Mouse (Mus musculus) small intestine, adult 2 months (tissue): ENCODE measurements around the gene Cbfa2t3. TPM values are rescaled to one million over a fixed set of nuclear protein-coding genes. Genes with fewer than 3 reads are reported as not detected.
A peak's percentile ranks its signal among the peaks of the same experiment; 100 is the strongest.

Source experiments
- H3K27ac ChIP-seq: fragments of 200-500 bp; 2 replicates; pipeline ENCODE4 v1.5.1; 2012; ENCODE audit warnings: low read depth, low read length, control low read depth, inconsistent platforms; ENCODE audit not compliant: insufficient read depth
- H3K27me3 ChIP-seq: fragments of 200-500 bp; 2 replicates; pipeline ENCODE4 v1.6.1; 2012; ENCODE audit warnings: mild to moderate bottlenecking, moderate library complexity, low read length, inconsistent platforms; ENCODE audit not compliant: control insufficient read depth, insufficient read depth
- H3K36me3 ChIP-seq: fragments of 200-500 bp; 2 replicates; pipeline ENCODE4 v1.6.1; 2012; ENCODE audit warnings: mild to moderate bottlenecking, low read length, control low read depth, inconsistent platforms; ENCODE audit not compliant: control insufficient read depth, insufficient read depth
- H3K4me1 ChIP-seq: fragments of 200-500 bp; 2 replicates; pipeline ENCODE4 v1.6.1; 2012; ENCODE audit warnings: low read length, inconsistent platforms, mixed read lengths; ENCODE audit not compliant: control insufficient read depth, insufficient read depth, insufficient read length
- H3K4me3 ChIP-seq: fragments of 200-500 bp; 2 replicates; pipeline ENCODE4 v1.5.1; 2012; ENCODE audit warnings: low read depth, mild to moderate bottlenecking, control low read depth, inconsistent platforms, low read length, moderate library complexity
- CTCF ChIP-seq: fragments of 200-500 bp; IDR thresholded peaks from 2 replicates; pipeline ENCODE4 v1.5.1; 2012; ENCODE audit warnings: low read depth, mild to moderate bottlenecking, control low read depth, inconsistent platforms, low read length, moderate library complexity, mixed read lengths; ENCODE audit not compliant: insufficient replicate concordance, insufficient read length; ENCODE audit errors: extremely low read depth
- POLR2A ChIP-seq: fragments of 200-500 bp; IDR thresholded peaks from 2 replicates; pipeline ENCODE4 v1.6.1; 2012; ENCODE audit warnings: low read depth, mild to moderate bottlenecking, control low read depth, inconsistent platforms, low read length, moderate library complexity
- WGBS: fragments of 180-500 bp; shearing (Covaris S2); methylation state at CpG from one replicate; pipeline ENCODE4 v1.1.7; 2018; 5-methylcytosine and 5-hydroxymethylcytosine counted together
- polyA plus RNA-seq: library from polyadenylated mRNA; depleted of rRNA; stranded (reverse); fragments of >200 nt; gene quantifications from 2 replicates; pipeline ENCODE4 v1.2.3, GENCODE M21; 2012

The Cbfa2t3 gene
- polyA plus RNA-seq, 1 experiment, result 14.8 TPM

DNA sequence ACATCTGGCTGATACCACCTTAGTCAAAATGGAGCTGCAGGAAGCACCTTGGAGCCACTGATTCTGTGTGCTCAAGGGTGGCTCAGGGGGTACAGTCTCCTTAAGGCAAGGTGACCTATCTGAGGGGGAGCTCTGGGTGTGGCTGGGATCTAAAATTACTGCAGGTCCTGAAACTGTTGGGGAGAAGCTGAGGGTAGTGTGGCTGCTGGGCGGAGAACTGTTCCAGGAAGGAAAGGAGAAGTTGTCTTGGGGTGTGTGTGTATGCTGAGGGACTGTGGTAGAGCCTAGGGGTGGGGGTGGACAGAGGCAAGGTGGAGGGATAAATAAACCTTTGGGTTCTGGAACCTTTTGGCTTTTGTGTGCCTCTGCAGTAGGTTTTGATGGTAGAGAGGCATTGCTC lies 9.6 kb downstream of the Cbfa2t3 start:
- WGBS, result 69% methylated on average over 1 of the region's 1 CpGs

DNA sequence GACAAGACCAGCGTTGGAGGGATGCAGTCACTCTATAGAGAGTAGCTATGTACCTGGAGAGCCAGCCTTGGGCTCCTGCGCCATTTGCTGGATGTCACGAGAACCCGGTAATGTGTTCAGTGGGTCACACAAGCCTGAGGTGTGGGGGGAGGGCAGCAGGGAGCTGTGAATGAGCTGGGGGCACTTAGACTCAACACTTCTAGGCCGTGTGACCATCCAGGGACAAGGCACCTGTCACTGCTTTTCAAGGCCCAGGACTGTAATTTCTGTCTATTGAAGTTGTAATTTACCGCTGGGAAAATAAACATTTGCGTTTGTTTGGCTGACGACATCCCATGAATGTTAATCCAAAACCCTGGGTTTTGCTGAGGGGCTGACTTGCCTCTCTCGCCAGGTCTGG lies 12.0 kb downstream of the Cbfa2t3 start:
- Histone ChIP-seq H3K27ac (no peak overlapping the region), H3K36me3 (no peaks in the 10 kb centered on the region), H3K4me1 (peaks cover 4% of the 10 kb centered on the region), H3K4me3 (no peak overlapping the region), H3K27me3 (no peaks in the 10 kb centered on the region)
- 56% methylated on average over 9 of the region's 9 CpGs for WGBS
- TF ChIP-seq POLR2A (no peak), CTCF (no peak)

More for the DNA sequence above, 9.6 kb downstream of the Cbfa2t3 start:
- Histone ChIP-seq H3K27me3 (no peaks in the 10 kb centered on the region), H3K4me1 (peaks cover 11% of the 10 kb centered on the region), H3K27ac (no peak overlapping the region), H3K4me3 (no peak overlapping the region), H3K36me3 (no peaks in the 10 kb centered on the region)
- TF ChIP-seq CTCF (no peak), POLR2A (no peak)

DNA sequence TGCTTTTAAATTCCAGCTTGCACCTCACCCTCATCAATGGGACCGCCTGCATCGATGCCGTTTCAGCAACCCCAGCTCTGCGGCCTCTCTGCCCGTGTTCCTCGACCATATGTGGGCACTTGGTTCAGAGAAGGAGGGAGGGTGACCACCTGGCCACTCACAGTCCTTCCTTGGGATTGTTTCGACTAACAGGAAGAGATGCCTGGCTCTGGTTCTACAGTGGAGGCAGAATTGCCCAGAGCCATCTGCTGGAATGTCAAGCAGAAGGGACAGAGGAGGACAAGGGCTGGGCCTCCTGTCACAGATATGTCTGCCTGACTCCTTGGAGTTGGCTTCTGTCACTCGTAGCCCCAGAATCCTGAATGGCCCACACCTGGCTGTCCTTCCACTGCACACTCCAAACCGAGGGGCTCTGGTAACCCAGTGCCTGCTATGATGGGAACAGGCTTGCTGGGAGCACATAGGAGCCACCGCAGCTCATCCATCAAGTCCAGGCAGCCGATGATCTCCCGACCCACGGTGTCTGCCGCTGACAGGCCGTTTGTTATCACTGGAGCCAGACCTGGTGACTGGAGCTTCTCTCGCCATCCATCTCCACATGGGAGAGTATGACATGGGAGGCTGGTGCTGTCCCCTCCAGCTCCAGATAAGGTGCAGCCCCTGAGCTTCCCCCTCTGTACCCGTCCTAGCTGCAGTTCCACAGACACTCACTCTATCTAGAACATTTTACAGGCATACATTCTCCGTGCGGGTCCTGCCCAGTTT lies 13.6 kb downstream of the Cbfa2t3 start:
- Histone ChIP-seq H3K4me3 (no peak overlapping the region), H3K27me3 (no peaks in the 10 kb centered on the region), H3K27ac (no peak overlapping the region), H3K4me1 (no peaks in the 10 kb centered on the region), H3K36me3 (no peaks in the 10 kb centered on the region)
- 51% methylated on average over 19 of the region's 19 CpGs for WGBS
- no peak for TF ChIP-seq CTCF
- no peak for TF ChIP-seq POLR2A

DNA sequence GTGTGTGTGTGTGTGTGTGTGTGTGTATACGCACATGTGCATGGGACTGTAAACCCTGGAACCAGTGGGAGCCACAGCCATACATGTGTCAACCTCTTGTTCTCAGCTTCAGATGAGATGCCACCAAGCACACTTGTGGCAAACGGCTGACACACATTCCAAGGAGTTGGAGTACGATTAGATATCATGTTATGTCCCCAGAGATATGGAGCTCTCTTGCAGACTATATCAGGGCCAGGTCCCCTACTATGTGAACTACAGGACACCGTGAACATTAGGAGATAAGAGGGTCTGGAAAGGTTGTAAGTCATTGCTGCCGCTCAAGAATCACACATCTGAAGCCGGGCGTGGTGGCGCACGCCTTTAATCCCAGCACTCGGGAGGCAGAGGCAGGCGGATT lies 16.1 kb downstream of the Cbfa2t3 start:
- no peak for TF ChIP-seq CTCF
- no peak overlapping the region for H3K4me3 ChIP-seq
- peaks cover under 1% of the 10 kb centered on the region; the same call in 1 of the 2 replicates for H3K4me1 ChIP-seq
- H3K27ac ChIP-seq, result no peak overlapping the region
- no peaks in the 10 kb centered on the region for H3K36me3 ChIP-seq
- peaks cover 15% of the 10 kb centered on the region for H3K27me3 ChIP-seq
- 71% methylated on average over 11 of the region's 11 CpGs for WGBS

DNA sequence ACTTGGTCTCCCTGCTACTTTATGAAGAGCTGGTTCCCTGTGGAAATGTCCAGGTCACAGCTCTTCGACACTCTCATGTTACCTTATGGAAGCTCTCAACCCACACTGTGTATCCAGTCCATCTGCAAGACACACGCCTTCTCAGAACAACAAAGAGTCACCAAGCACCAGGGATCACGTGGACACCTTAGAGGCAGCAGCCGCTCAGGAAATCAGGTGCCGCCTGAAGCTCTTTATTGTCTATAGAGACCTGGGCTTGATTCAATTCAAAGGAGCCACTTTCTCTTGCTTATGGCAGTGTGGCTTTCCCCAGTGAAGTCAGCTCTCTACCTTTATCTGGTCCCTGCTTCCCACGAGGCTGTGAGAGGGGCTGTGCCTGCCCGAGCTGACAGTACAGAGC lies 18.7 kb downstream of the Cbfa2t3 start:
- Histone ChIP-seq H3K27me3 (peaks cover 33% of the 10 kb centered on the region), H3K27ac (no peak overlapping the region), H3K4me3 (no peak overlapping the region), H3K4me1 (peaks cover 1% of the 10 kb centered on the region; the same call in 1 of the 2 replicates), H3K36me3 (no peaks in the 10 kb centered on the region)
- TF ChIP-seq POLR2A (no peak), CTCF (no peak)
- 32% methylated on average over 7 of the region's 7 CpGs for WGBS

DNA sequence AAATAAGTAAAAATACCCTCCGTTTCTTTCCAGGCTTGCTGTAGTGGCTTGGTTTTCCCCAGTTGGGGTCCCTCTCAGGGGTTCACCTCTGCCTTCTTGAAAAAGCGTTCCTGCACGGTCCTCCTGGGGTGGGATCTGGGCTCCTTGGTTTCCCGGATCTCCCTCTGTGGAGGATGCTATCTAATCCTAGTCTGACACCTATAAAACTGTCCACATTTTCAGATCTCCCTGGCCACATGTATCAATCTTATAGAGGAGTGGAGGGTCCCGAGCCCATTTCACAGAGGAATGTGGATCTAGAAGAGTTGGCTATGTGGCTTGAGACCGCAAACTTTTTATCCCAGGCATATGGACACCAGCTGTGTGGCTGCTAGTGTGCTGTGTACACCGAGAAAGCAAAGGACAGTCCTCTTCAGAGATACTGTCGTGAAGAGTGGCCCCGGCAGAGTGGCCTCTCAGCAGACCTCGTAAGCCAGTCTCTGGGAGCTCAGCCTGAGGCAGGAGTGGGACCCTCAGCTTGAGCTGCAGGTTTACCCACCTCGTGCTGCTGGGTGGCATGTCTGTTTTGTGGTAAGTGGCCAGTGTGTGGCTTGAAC lies 19.5 kb downstream of the Cbfa2t3 start:
- Histone ChIP-seq H3K4me3 (no peak overlapping the region), H3K27me3 (peaks cover 33% of the 10 kb centered on the region), H3K27ac (no peak overlapping the region), H3K36me3 (no peaks in the 10 kb centered on the region), H3K4me1 (peaks cover 1% of the 10 kb centered on the region; the same call in 1 of the 2 replicates)
- 34% methylated on average over 11 of the region's 11 CpGs for WGBS
- no peak for TF ChIP-seq CTCF
- no peak for TF ChIP-seq POLR2A

DNA sequence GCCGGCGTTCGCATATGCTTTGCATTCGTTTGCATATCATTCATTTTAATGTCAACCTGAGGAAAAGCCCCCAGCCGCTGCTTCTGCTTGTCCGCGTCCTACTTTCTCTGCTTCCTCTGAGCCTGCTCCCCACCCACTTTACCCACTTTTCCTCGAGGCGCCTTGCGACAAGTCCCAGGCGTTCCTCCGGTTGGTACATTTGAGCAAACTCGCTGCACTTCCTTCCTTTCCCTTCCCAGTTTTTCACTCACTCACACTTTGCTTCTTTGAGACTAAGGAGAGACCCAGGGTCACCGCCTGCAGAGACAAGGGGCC lies 20.1 kb downstream of the Cbfa2t3 start:
- peak overlapping the region; percentile 82 for H3K4me3 ChIP-seq
- 6% methylated on average over 14 of the region's 14 CpGs for WGBS

More for the DNA sequence above, 20.1 kb downstream of the Cbfa2t3 start:
- Histone ChIP-seq H3K27me3 (peaks cover 33% of the 10 kb centered on the region), H3K4me1 (peaks cover 1% of the 10 kb centered on the region; the same call in 1 of the 2 replicates), H3K27ac (no peak overlapping the region), H3K36me3 (no peaks in the 10 kb centered on the region)
- TF ChIP-seq POLR2A, result no peak
- TF ChIP-seq CTCF, result no peak
